Mouse (Mus musculus) liver, adult 2 months (tissue): ENCODE measurements around the gene Dyx1c1. TPM values are rescaled to one million over a fixed set of nuclear protein-coding genes. Genes with fewer than 3 reads are reported as not detected.

Experiments
- DNase-seq: peaks from one replicate; pipeline ENCODE4 v3.0.0-alpha.2; 2011; ENCODE audit warnings: low read depth, low spot score; ENCODE audit errors: extremely low read depth
- H3K27ac ChIP-seq: fragments of 200-500 bp; replicated peaks from 2 replicates; pipeline ENCODE4 v1.5.1; 2012; ENCODE audit warnings: low read depth, mild to moderate bottlenecking, control low read depth, inconsistent platforms, low read length; ENCODE audit not compliant: insufficient read depth
- H3K27me3 ChIP-seq: fragments of 200-500 bp; 2 replicates; pipeline ENCODE4 v1.6.1; 2012; ENCODE audit warnings: mild to moderate bottlenecking, moderate library complexity, low read length, inconsistent platforms; ENCODE audit not compliant: control insufficient read depth, insufficient read depth
- H3K36me3 ChIP-seq: fragments of 200-500 bp; 2 replicates; pipeline ENCODE4 v1.6.1; 2012; ENCODE audit warnings: low read length, inconsistent platforms; ENCODE audit not compliant: control insufficient read depth, insufficient read depth
- H3K4me1 ChIP-seq: fragments of 200-500 bp; 2 replicates; pipeline ENCODE4 v1.6.1; 2011; ENCODE audit warnings: low read length; ENCODE audit not compliant: control insufficient read depth, insufficient read depth
- H3K4me3 ChIP-seq: fragments of 200-500 bp; 2 replicates; pipeline ENCODE4 v1.5.1; 2011; ENCODE audit warnings: low read depth, mild to moderate bottlenecking, control low read depth, low read length, moderate library complexity; ENCODE audit not compliant: insufficient read depth
- H3K79me2 ChIP-seq: fragments of 200-500 bp; 2 replicates; pipeline ENCODE4 v1.6.1; 2012; ENCODE audit warnings: inconsistent platforms, mild to moderate bottlenecking, low read length, moderate library complexity; ENCODE audit not compliant: control insufficient read depth, insufficient read depth
- H3K9ac ChIP-seq: fragments of 200-500 bp; 2 replicates; pipeline ENCODE4 v1.6.1; 2012; ENCODE audit warnings: low read depth, mild to moderate bottlenecking, control low read depth, inconsistent platforms, low read length
- CTCF ChIP-seq: fragments of 200-500 bp; IDR thresholded peaks from 2 replicates; pipeline ENCODE4 v1.5.1; 2011; ENCODE audit warnings: low read depth, low read length, control low read depth
- POLR2A ChIP-seq: fragments of 200-500 bp; IDR thresholded peaks from 2 replicates; pipeline ENCODE4 v1.6.1; 2011; ENCODE audit warnings: low read length, control low read depth; ENCODE audit not compliant: insufficient read depth; ENCODE audit errors: extremely low read depth
- WGBS: fragments of 180-500 bp; shearing (Covaris S2); methylation state at CpG from one replicate; pipeline ENCODE4 v1.1.7; 2018; 5-methylcytosine and 5-hydroxymethylcytosine counted together
- polyA plus RNA-seq: library from polyadenylated mRNA; depleted of rRNA; stranded (reverse); fragments of >200 nt; gene quantifications from 2 replicates; pipeline ENCODE4 v1.2.3, GENCODE M21; 2012
- total RNA-seq: library from RNA; depleted of rRNA; stranded (reverse); fragments of >200 nt; gene quantifications from 2 replicates; pipeline ENCODE4 v1.2.3, GENCODE M21; 2014

Gene Dyx1c1
- total and polyA plus RNA-seq, 2 experiments: 0.09 to 0.24 TPM

DNA sequence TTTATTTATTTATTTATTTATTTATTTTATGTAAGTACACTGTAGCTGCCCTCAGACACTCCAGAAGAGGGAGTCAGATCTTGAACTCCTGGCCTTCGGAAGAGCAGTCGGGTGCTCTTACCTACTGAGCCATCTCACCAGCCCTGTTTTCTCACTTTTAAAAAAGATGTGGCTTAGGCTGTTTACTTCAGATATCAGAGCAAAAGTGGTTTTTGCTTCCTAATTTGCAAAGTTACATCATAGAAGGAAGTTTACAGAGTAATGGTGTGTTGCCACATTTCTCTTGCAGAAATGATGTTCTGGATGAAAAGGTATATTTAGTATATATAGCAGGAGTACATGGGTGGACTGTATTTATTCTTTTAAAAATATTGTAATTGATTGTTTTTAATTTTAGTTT, 32.8 kb downstream of the Dyx1c1 start:
- Histone ChIP-seq H3K27ac (no peak overlapping the region), H3K4me1 (peaks cover 4% of the 10 kb centered on the region), H3K4me3 (no peak overlapping the region), H3K9ac (no peak overlapping the region), H3K36me3 (no peaks in the 10 kb centered on the region), H3K79me2 (peaks cover 9% of the 10 kb centered on the region; the same call in 1 of the 2 replicates), H3K27me3 (no peaks in the 10 kb centered on the region)
- no peak for DNase-seq
- 94% methylated on average over 2 of the region's 2 CpGs for WGBS
- no peak for TF ChIP-seq CTCF
- no peak for TF ChIP-seq POLR2A

DNA sequence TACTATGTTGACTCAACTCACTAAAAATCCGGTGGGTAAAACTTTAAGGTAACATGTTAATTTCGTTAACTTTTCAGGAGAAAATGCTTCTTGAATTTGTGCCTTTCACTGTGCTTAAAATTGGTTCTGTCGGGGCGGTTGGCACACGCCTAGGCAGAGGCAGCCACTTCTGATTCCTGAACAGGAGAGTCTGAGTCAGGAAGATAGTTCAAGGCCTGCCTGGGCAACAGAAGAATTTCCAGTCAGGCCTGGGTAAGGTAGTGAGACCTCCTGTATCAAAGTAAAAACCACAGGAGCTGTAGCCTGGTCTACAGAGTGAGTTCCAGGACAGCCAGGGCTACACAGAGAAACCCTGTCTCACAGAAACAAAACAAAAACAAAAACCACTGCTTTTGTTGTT, 34.0 kb downstream of the Dyx1c1 start:
- H3K9ac ChIP-seq: no peak overlapping the region
- WGBS: 92% methylated on average over 5 of the region's 5 CpGs
- no peaks in the 10 kb centered on the region for H3K36me3 ChIP-seq
- no peak for DNase-seq
- H3K27ac ChIP-seq: no peak overlapping the region
- H3K27me3 ChIP-seq: no peaks in the 10 kb centered on the region
- H3K79me2 ChIP-seq: peaks cover 5% of the 10 kb centered on the region; the same call in 1 of the 2 replicates
- H3K4me1 ChIP-seq: peaks cover 3% of the 10 kb centered on the region
- no peak for TF ChIP-seq CTCF
- H3K4me3 ChIP-seq: no peak overlapping the region

DNA sequence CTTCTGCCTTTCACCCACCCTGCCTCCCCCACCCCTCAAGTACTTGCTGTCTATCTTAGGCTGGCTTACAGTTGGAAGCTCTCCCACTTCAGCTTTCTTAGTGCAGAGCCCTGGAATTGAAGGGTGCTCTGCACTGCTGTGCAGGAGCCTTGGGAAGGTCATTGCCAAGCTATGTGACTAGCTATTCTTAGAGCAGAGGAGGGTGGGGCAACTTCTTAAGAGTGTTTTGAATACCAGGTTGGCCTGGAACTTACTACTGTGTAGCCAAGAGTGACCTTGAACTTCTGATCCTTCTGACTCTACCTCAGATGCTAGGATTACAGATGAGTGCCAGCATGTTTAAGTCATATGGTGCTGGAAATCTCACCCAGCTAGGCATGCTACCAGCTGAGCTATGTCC, 37.6 kb downstream of the Dyx1c1 start:
- peaks cover 11% of the 10 kb centered on the region for H3K36me3 ChIP-seq
- no peak for DNase-seq
- H3K4me3 ChIP-seq: no peak overlapping the region
- no peak overlapping the region for H3K9ac ChIP-seq
- no peaks in the 10 kb centered on the region for H3K4me1 ChIP-seq
- H3K79me2 ChIP-seq: peaks cover 3% of the 10 kb centered on the region; the same call in 1 of the 2 replicates
- TF ChIP-seq POLR2A: no peak
- TF ChIP-seq CTCF: no peak
- H3K27ac ChIP-seq: no peak overlapping the region
- no peaks in the 10 kb centered on the region for H3K27me3 ChIP-seq

DNA sequence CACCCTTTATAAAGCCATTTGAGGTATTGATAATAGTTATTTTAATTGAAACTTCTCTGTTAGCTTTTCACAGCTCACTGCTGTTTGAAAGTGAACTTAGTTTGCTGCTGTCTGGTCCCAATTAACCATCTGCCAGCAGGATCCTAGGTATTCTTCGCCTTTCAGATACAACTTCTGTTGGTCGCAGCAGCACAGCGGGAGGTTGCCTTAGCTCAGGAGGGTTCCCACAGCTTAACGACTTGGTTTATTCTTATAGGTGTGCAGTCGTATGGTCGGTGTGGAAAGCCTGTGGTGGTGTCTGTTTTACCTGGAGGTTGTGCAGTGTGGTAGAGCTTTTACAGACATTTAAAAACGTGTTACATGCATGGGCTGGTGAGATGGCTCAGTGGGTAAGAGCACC, 38.2 kb downstream of the Dyx1c1 start:
- TF ChIP-seq CTCF: no peak
- TF ChIP-seq POLR2A: no peak
- no peaks in the 10 kb centered on the region for H3K27me3 ChIP-seq
- no peaks in the 10 kb centered on the region for H3K4me1 ChIP-seq
- H3K4me3 ChIP-seq: no peak overlapping the region
- H3K79me2 ChIP-seq: peaks cover 3% of the 10 kb centered on the region; the same call in 1 of the 2 replicates
- H3K27ac ChIP-seq: no peak overlapping the region
- peaks cover 16% of the 10 kb centered on the region for H3K36me3 ChIP-seq
- no peak overlapping the region for H3K9ac ChIP-seq
- WGBS: 87% methylated on average over 7 of the region's 7 CpGs
- no peak for DNase-seq

DNA sequence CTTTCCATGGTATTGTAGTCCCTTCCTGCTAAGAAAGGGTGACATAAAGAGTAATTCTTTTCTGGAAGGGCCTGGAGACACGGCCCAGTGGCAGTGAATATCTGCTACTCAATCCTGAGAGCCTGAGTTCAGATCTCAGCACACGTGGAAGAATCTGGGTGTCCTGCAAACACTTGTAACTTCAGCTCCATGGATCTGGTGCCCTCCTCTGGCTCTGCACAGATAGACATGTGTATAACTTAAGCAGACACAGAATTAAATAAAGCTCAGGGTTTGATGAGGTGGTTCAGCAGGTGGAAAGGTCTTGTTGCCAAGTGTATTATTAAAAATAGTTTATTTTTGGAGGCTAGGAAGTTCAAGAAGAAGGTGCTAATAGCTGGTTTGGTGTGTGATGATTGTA, 41.9 kb downstream of the Dyx1c1 start:
- no peak for TF ChIP-seq POLR2A
- no peak for TF ChIP-seq CTCF
- peaks cover 30% of the 10 kb centered on the region for H3K36me3 ChIP-seq
- 88% methylated on average over 2 of the region's 2 CpGs for WGBS

DNA sequence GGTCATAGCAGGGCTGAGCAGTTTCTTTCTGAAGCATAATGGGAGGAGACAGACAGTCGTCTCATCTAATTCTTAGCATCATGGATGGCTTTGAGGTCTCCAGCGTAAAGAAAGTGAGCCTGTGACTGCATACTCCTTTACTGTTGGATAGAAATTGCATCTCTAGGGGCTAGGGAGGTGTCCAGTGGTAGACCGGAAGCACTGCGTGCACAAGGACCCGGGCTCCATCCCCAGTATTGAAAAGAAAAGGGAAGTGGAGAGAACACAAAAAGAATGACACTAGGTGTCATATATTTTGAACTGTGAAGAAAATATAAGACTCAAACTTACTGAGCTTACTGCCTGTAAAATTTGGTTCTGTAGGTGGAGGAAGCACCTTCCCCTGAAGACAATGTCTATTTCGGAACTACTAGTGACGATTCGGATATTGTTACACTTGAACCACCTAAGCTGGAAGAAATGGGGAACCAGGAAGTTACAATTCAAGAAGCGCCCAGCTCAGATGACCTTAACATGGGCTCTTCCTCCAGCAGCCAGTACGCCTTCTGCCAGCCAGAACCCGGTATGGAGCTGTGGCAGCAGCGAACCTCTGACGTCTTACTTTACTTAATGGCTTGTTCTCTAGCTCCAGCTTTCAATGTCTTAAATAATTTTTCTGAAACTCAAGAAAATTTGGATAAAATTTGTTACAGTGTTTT, 42.9 kb downstream of the Dyx1c1 start:
- Histone ChIP-seq H3K4me1 (peaks cover 4% of the 10 kb centered on the region; the same call in 1 of the 2 replicates), H3K27ac (no peak overlapping the region), H3K36me3 (peaks cover 36% of the 10 kb centered on the region), H3K4me3 (no peak overlapping the region), H3K27me3 (no peaks in the 10 kb centered on the region), H3K9ac (no peak overlapping the region), H3K79me2 (0 out of 2 replicates have a peak, but pooled peaks cover 3% of the 10 kb centered on the region)
- no peak for DNase-seq
- WGBS: 88% methylated on average over 13 of the region's 13 CpGs
- TF ChIP-seq POLR2A (no peak), CTCF (no peak)

More for the DNA sequence above, 41.9 kb downstream of the Dyx1c1 start:
- Histone ChIP-seq H3K4me3 (no peak overlapping the region), H3K9ac (no peak overlapping the region), H3K4me1 (peaks cover 4% of the 10 kb centered on the region; the same call in 1 of the 2 replicates), H3K27ac (no peak overlapping the region), H3K27me3 (no peaks in the 10 kb centered on the region), H3K79me2 (0 out of 2 replicates have a peak, but pooled peaks cover 3% of the 10 kb centered on the region)
- no peak for DNase-seq
